Mouse (Mus musculus): Measurements from ENCODE around the gene Ugdh.

Gene Ugdh

GRCm38 (mm10) chr5:65434471-65435362, 1.0 kb downstream of the Ugdh start:
- in situ Hi-C loops (cut with MboI, MseI): loop anchor here (5.0 kb wide), 1 partner anchor 68 kb away; no protein-coding TSS in a partner anchor

- in situ Hi-C loops (cut with MboI, MseI): no loop called here
Observed at GRCm38 (mm10) chr5:65429441-65429840, 6.3 kb downstream of the Ugdh start.

GRCm38 (mm10) chr5:65428321-65428720, 7.4 kb downstream of the Ugdh start:
- in situ Hi-C loops (cut with MboI, MseI): no loop called here

GRCm38 (mm10) chr5:65425251-65425650, 10.5 kb downstream of the Ugdh start:
- in situ Hi-C loops (cut with MboI, MseI): no loop called here

- in situ Hi-C loops (cut with MboI, MseI): no loop called here
Observed at GRCm38 (mm10) chr5:65424215-65424614, 11.5 kb downstream of the Ugdh start.

GRCm38 (mm10) chr5:65422803-65423202, 12.9 kb downstream of the Ugdh start:
- in situ Hi-C loops (cut with MboI, MseI): no loop called here

GRCm38 (mm10) chr5:65420822-65421221, 14.9 kb downstream of the Ugdh start:
- in situ Hi-C loops (cut with MboI, MseI): no loop called here

- in situ Hi-C loops (cut with MboI, MseI): no loop called here
Observed at GRCm38 (mm10) chr5:65419136-65419535, 16.6 kb downstream of the Ugdh start.

GRCm38 (mm10) chr5:65415653-65416458, 19.9 kb downstream of the Ugdh start:
- in situ Hi-C loops (cut with MboI, MseI): no loop called here

- in situ Hi-C loops (cut with MboI, MseI): no loop called here
Observed at GRCm38 (mm10) chr5:65407989-65408388, 27.8 kb downstream of the Ugdh start.

GRCm38 (mm10) chr5:65401251-65401994, 34.3 kb downstream of the Ugdh start:
- in situ Hi-C loops (cut with MboI, MseI): no loop called here

GRCm38 (mm10) chr5:65394425-65394824, 41.3 kb downstream of the Ugdh start:
- in situ Hi-C loops (cut with MboI, MseI): no loop called here

- in situ Hi-C loops (cut with MboI, MseI): no loop called here
Observed at GRCm38 (mm10) chr5:65391753-65392152, 44.0 kb downstream of the Ugdh start.

- in situ Hi-C loops (cut with MboI, MseI): no loop called here
Observed at GRCm38 (mm10) chr5:65390648-65391644, 44.8 kb downstream of the Ugdh start, which contains the start of the genes Rpl9 and Lias. TSS of gene Rpl9 (minus strand) at chr5:65391444. TSS of gene Lias (plus strand) at chr5:65391497.

- in situ Hi-C loops (cut with MboI, MseI): loop anchor here (5.0 kb wide), 1 partner anchor 50 kb away; the partner anchor contains the start of gene Rfc1
Observed at GRCm38 (mm10) chr5:65387008-65387867, 48.5 kb downstream of the Ugdh start.

GRCm38 (mm10) chr5:65385704-65386103, 50.0 kb downstream of the Ugdh start:
- in situ Hi-C loops (cut with MboI, MseI): loop anchor here (5.0 kb wide), 1 partner anchor 48 kb away; the partner anchor contains the start of gene Rfc1

- in situ Hi-C loops (cut with MboI, MseI): no loop called here
Observed at GRCm38 (mm10) chr5:65374746-65375145, 61.0 kb downstream of the Ugdh start.

GRCm38 (mm10) chr5:65371551-65371950, 64.2 kb downstream of the Ugdh start:
- in situ Hi-C loops (cut with MboI, MseI): no loop called here

- in situ Hi-C loops (cut with MboI, MseI): no loop called here
Observed at GRCm38 (mm10) chr5:65367837-65368236, 67.9 kb downstream of the Ugdh start.

Measured in T-helper 1 cell (primary cell).